Mouse (Mus musculus) spleen, postnatal 4 days (tissue): Measurements from ENCODE around the gene Greb1.

Experiments used
- DNase-seq, 2 experiments: peaks; one replicate each; pipeline ENCODE4 v3.0.0; 2022; ENCODE audit warnings: low spot score in 2 of 2

Gene Greb1

DNA sequence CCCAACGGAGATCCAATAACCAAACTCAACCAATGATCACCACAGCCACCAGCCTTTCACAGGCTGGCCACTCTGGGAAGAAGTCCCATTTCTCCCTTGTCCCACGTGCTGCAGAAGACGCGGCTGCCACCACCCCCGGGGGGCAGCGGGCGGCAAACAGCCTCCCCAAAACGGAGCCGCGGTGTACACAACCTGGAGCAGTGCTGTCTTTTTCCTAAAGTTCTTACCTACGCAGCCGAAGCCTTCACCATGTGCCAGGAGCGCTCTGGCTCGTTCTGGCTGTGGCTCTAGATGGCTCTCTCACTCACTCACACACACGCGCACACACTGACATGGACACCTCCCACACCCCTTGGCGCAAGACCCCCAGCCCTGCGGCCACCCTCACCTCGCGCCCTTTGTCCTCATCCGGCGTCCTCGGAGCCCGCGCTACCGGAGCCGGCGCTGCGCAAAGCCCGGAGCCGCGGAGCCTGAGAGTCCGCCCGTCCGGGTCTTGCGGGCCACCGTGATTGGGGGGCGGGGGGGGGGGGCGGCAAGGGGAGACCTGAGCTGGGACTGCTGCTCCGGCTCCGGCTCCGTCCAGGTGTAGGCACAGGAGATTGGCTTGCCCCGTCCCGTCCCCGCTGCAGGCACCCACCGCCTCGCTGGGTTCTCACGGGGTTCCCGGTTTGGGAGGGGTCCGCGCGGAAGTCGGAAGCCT lies at the start of gene Greb1:
TSS of gene Greb1 (minus strand) at position 628 of the 700 bp plus-strand sequence.
- no peak for DNase-seq

GRCm38 (mm10) chr12:16849821-16850220 lies 49.1 kb upstream of the Greb1 start:
- no peak for DNase-seq

DNA sequence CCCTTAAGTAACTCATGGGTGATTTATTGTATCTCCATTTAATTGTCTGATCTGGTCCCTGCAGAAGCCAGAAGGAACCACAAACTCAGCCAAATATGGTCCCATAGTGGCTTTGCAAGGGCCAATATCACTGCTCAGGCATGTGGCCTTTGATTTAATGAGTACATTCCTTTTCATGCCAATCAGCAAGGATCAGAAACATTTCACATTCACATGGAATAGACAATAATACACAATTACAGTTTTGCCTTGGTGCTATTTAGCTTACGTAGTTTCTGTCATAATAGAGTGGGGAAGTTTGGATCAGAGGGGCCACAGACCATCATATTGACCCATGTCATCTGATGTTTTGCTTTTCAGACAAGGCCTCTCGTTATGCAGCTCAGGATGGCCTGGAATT lies 47.8 kb upstream of the Greb1 start:
- DNase-seq: no peak

- DNase-seq: no peak
These were observed 46.6 kb upstream of the Greb1 start for GRCm38 (mm10) chr12:16847204-16847792.

- DNase-seq: no peak
These were observed 44.2 kb upstream of the Greb1 start for GRCm38 (mm10) chr12:16844623-16845592.

- DNase-seq: no peak
These were observed 40.4 kb upstream of the Greb1 start for GRCm38 (mm10) chr12:16840842-16841782.

DNA sequence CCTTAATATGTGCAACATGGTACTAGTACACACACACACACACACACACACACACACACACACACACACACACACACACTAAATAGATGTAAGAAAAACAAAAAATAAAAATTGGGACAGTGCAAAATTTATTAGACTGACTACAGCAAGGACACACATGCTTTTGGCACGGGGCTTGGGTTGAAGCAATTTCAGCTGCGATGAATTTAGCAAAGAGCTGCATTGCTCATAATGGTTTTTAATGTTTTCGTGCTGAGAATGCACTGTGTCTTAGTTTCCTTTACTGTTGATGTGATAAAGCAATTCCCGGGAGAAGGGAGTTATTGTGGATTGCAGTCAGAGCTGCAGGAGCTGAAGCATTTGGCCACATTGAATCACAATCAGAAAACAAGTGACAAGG lies 37.1 kb upstream of the Greb1 start:
- no peak for DNase-seq

- DNase-seq: no peak
These were observed 35.5 kb upstream of the Greb1 start for GRCm38 (mm10) chr12:16836188-16836587.

DNA sequence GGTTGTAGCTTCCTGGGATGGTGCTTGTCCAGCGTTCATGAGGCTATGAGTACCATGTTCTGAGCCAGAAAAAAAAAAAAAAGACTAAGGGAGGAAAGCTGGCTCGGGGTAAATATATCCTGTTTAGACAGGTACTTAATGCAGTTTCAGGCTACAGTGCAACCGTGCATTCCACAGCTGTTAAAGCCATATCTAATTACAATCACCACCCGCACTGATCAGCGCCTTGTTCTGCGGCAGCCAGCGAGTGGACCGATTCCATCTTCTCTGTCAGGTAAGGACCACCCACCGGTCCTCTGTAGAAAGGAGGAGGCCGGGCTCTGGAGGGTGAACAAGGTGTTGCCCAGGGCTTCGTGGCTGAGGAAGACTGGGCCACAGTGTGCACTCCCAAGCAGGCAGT lies 34.0 kb upstream of the Greb1 start:
- DNase-seq: no peak

DNA sequence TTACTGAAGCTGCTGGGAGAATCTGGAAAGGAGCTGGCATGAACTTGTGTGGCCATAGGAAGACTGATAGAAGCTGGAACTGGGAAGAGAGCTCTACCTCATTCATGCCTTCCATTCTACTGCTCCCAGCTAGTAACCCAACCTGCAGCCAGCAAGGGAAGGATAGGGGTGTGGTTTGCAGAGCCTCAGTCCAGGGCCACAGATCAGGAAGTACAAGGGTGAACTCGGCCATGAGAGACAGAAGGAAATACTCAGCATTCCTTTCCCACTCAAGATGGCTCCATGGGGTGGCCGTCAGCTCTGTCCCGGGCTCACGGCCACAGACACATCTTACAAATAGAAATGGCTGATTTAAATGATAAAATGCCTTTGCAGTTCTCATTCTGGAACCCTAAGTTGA lies 30.4 kb upstream of the Greb1 start:
- DNase-seq: no peak

DNA sequence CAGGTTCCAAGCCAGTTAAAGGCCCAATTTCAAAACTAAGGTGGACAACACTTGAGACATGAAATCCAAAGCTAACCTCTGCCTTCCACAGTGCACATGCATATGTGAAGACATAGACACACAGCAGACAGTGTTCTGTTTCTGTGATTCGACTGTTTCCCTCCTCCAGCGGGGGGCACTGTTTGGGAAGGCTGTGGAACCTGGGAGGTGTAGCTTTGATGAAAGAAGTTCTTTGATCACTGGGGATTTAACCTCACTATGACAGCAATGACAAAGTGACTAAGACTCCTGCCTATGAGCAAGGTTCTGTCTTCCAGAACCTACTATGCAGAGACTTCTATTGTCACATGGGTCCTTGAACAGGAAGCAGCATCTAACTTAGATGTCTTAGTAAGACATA lies 29.1 kb upstream of the Greb1 start:
- no peak for DNase-seq

DNA sequence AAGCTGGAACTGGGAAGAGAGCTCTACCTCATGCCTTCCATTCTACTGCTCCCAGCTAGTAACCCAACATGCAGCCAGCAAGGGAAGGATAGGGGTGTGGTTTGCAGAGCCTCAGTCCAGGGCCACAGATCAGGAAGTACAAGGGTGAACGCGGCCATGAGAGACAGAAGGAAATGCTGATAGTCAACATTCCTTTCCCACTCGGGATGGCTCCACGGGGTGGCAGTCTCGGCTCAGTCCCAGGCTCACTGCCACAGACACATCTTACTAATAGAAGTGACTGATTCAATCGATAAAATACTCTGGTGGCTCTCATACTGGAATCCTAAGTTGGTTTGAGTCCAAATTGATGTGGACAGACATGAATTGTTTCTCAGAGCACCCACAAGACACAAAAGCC lies 27.8 kb upstream of the Greb1 start:
- no peak for DNase-seq

GRCm38 (mm10) chr12:16823701-16824100 lies 23.0 kb upstream of the Greb1 start:
- DNase-seq: no peak

DNA sequence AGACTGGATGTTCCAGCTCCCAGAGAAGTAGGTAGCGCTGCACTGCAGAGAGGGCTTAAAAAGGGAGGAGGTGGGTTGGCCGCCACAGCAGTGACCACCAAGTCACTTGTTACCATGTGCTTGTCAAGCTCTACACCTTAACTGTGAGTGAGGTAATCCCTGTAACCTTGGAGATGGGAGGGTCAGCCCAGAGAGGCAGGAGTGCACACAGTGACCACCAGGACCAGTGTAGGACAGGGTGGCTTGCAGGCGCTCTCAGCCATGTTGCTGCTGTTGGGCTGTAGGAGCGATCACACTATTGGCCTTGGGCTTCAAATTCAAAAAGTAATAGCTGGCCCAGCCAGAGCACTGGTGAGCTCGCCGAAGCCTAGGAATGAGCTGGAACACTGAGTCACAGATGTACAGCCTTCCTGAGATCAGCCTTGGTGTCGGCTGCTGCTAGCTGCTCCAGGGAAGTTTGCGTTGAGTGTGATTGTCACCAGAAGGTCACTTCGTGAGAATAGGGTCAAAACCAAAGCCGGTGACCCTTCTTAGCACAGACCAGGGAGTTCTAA lies 21.6 kb upstream of the Greb1 start:
- no peak for DNase-seq

- DNase-seq: no peak
These were observed 20.1 kb upstream of the Greb1 start for GRCm38 (mm10) chr12:16820761-16821160.

GRCm38 (mm10) chr12:16818513-16818912 lies 17.8 kb upstream of the Greb1 start:
- no peak for DNase-seq

- no peak for DNase-seq
These were observed 16.5 kb upstream of the Greb1 start for GRCm38 (mm10) chr12:16817147-16817546.

DNA sequence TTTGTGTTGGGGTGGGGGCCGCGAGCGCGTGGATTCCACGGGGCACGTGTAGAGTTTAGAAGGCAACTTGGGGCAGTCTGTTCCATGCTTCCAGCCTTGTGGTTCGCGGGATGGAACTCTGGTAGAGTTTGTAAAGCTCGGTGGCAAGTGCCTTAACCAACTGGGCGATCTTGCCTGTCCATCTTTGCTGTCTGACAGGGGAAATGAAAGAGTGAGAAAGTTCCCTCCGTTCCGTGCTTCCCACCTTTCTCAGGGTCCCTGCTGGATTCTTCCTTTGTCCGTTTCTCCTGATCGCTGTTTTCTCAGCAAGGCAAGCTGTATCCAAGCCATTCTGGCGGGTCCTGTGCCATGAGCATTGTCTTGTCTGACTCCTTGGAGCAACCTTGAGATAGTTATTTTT lies 10.8 kb upstream of the Greb1 start:
- DNase-seq: no peak

GRCm38 (mm10) chr12:16810525-16811431 lies 10.1 kb upstream of the Greb1 start, which contains the start of gene E2f6:
TSS of gene E2f6 (plus strand) at chr12:16810963.
- peak; percentile 76 to 92 for DNase-seq

- DNase-seq: no peak
These were observed 7.4 kb upstream of the Greb1 start for GRCm38 (mm10) chr12:16808045-16808444.
